Mouse (Mus musculus): Measurements from ENCODE around the gene Fbf1. TPM values are rescaled to one million over a fixed set of nuclear protein-coding genes. Genes with fewer than 3 reads are reported as not detected.

The Fbf1 gene
- total RNA-seq, 2 experiments from 2014 or later: 17.4 to 17.7 TPM

GRCm38 (mm10) chr11:116111067-116111466 lies 56.9 kb downstream of the Fbf1 start:
- no peak for DNase-seq
- intact Hi-C loops (cut with DNase I): loop anchor here (2.0 kb wide), 1 partner anchor 20 kb away; the partner anchor contains the start of gene Trim65

- DNase-seq: no peak
- intact Hi-C loops (cut with DNase I): loop anchor here (1.0 to 2.0 kb wide), 2 partner anchors 20 to 23 kb away; partner anchors contain the start of gene Trim65
These were observed 57.4 kb downstream of the Fbf1 start for GRCm38 (mm10) chr11:116110540-116110939.

- peak; percentile 89 to 91 for DNase-seq
- intact Hi-C loops (cut with DNase I): loop anchor here (1.0 to 2.0 kb wide), 2 partner anchors 21 to 23 kb away; partner anchors contain the start of gene Trim65
These were observed 57.8 kb downstream of the Fbf1 start for GRCm38 (mm10) chr11:116110131-116110530.

- DNase-seq: peak; percentile 54 to 58
- intact Hi-C loops (cut with DNase I): loop anchor here (1.0 to 2.0 kb wide), 2 partner anchors 21 to 22 kb away; partner anchors contain the start of gene Trim65
These were observed 58.4 kb downstream of the Fbf1 start for GRCm38 (mm10) chr11:116109441-116110081.

GRCm38 (mm10) chr11:116108464-116109137 lies 59.4 kb downstream of the Fbf1 start:
- DNase-seq: peak; percentile 85 to 87
- intact Hi-C loops (cut with DNase I): no loop called here

GRCm38 (mm10) chr11:116107777-116108285 lies 60.1 kb downstream of the Fbf1 start:
- no peak for DNase-seq
- intact Hi-C loops (cut with DNase I): no loop called here

- intact Hi-C loops (cut with DNase I): no loop called here
- DNase-seq: peak; percentile 36 to 48
These were observed 60.8 kb downstream of the Fbf1 start for GRCm38 (mm10) chr11:116106963-116107776.

- DNase-seq: no peak
- intact Hi-C loops (cut with DNase I): no loop called here
These were observed 61.6 kb downstream of the Fbf1 start for GRCm38 (mm10) chr11:116106154-116106962.

GRCm38 (mm10) chr11:116105065-116105464 lies 62.9 kb downstream of the Fbf1 start:
- intact Hi-C loops (cut with DNase I): no loop called here
- no peak for DNase-seq

GRCm38 (mm10) chr11:116104006-116104646 lies 63.8 kb downstream of the Fbf1 start:
- intact Hi-C loops (cut with DNase I): no loop called here
- peak; percentile 83 to 86 for DNase-seq

- DNase-seq: peak; percentile 45 to 54
- intact Hi-C loops (cut with DNase I): no loop called here
These were observed 64.4 kb downstream of the Fbf1 start for GRCm38 (mm10) chr11:116103572-116103971.

GRCm38 (mm10) chr11:116102472-116102871 lies 65.5 kb downstream of the Fbf1 start:
- DNase-seq: peak; percentile 56 to 62
- intact Hi-C loops (cut with DNase I): no loop called here

- intact Hi-C loops (cut with DNase I): no loop called here
- peak; percentile 79 to 81 for DNase-seq
These were observed 66.0 kb downstream of the Fbf1 start for GRCm38 (mm10) chr11:116101931-116102381.

- intact Hi-C loops (cut with DNase I): no loop called here
- no peak for DNase-seq
These were observed 67.1 kb downstream of the Fbf1 start for GRCm38 (mm10) chr11:116100839-116101238.

- intact Hi-C loops (cut with DNase I): no loop called here
- DNase-seq: peak; percentile 87 to 90
These were observed 67.6 kb downstream of the Fbf1 start for GRCm38 (mm10) chr11:116100385-116100784.

GRCm38 (mm10) chr11:116099462-116099861 lies 68.5 kb downstream of the Fbf1 start:
- intact Hi-C loops (cut with DNase I): no loop called here
- DNase-seq: no peak

- intact Hi-C loops (cut with DNase I): no loop called here
- DNase-seq: peak in 1 of 2 experiments; percentile 54
These were observed 69.1 kb downstream of the Fbf1 start for GRCm38 (mm10) chr11:116098711-116099460.

GRCm38 (mm10) chr11:116096213-116097108 lies 71.5 kb downstream of the Fbf1 start:
- intact Hi-C loops (cut with DNase I): no loop called here
- DNase-seq: peak in 1 of 2 experiments; percentile 51
